Mouse (Mus musculus): ENCODE measurements around the gene Rad54l2. TPM values are rescaled to one million over a fixed set of nuclear protein-coding genes. Genes with fewer than 3 reads are reported as not detected.

Rad54l2 gene
- 4.6 and 5.3 TPM in 2 replicates for polyA plus RNA-seq (2015; fragmentation: Nextera tagmentation; extraction: Ambion mirVana)

GRCm38 (mm10) chr9:106788812-106789321 is at the start of gene Rad54l2:
Rad54l2 (minus strand) TSS chr9:106789194.
- Histone ChIP-seq H3K27me3 (replicated peaks; ENCODE audit: control insufficient read depth, insufficient read depth, low read length) (no peaks in the 10 kb centered on the region), H3K36me3 (ENCODE audit: control insufficient read depth, insufficient read depth, low read length) (no peaks in the 10 kb centered on the region), H3K4me2 (ENCODE audit: low read length) (peak within 1 kb of the TSS; percentile 79), H3K4me3 (ENCODE audit: low read length) (peak within 1 kb of the TSS; percentile 100), H3K27ac (ENCODE audit: low read depth, low read length) (peak within 1 kb of the TSS; percentile 89), H3K4me1 (ENCODE audit: control insufficient read depth, insufficient read depth, low read depth, low read length) (peaks cover 6% of the 10 kb centered on the region), H3K9ac (ENCODE audit: low read depth, low read length) (peak within 1 kb of the TSS; percentile 100), H3K9me3 (ENCODE audit: control insufficient read depth, low read length) (no peaks in the 10 kb centered on the region)
- WGBS, result under 1% methylated on average over 45 of the region's 49 CpGs
- peak; percentile 94 for ATAC-seq

- 4% methylated on average over 32 of the region's 32 CpGs for WGBS
- peak; percentile 67 for ATAC-seq
- H3K9me3 ChIP-seq (ENCODE audit: control insufficient read depth, low read length), result no peaks in the 10 kb centered on the region
- peak overlapping the region; percentile 84 for H3K4me2 ChIP-seq (ENCODE audit: low read length)
- no peaks in the 10 kb centered on the region for H3K27me3 ChIP-seq (replicated peaks; ENCODE audit: control insufficient read depth, insufficient read depth, low read length)
- peak overlapping the region; percentile 92 for H3K27ac ChIP-seq (ENCODE audit: low read depth, low read length)
- no peaks in the 10 kb centered on the region for H3K36me3 ChIP-seq (ENCODE audit: control insufficient read depth, insufficient read depth, low read length)
- peaks cover 6% of the 10 kb centered on the region for H3K4me1 ChIP-seq (ENCODE audit: control insufficient read depth, insufficient read depth, low read depth, low read length)
- H3K4me3 ChIP-seq (ENCODE audit: low read length), result peak overlapping the region; percentile 94
- H3K9ac ChIP-seq (ENCODE audit: low read depth, low read length), result peak overlapping the region; percentile 85
Measured at GRCm38 (mm10) chr9:106822381-106823104, 33.5 kb upstream of the Rad54l2 start.

GRCm38 (mm10) chr9:106821618-106822380 is 32.8 kb upstream of the Rad54l2 start, which contains the start of gene Dcaf1:
Dcaf1 (plus strand) TSS chr9:106821874.
- ATAC-seq, result peak; percentile 99
- no peaks in the 10 kb centered on the region for H3K36me3 ChIP-seq (ENCODE audit: control insufficient read depth, insufficient read depth, low read length)
- WGBS, result under 1% methylated on average over 56 of the region's 71 CpGs
- H3K27ac ChIP-seq (ENCODE audit: low read depth, low read length), result peak within 1 kb of the TSS; percentile 92
- peak within 1 kb of the TSS; percentile 85 for H3K9ac ChIP-seq (ENCODE audit: low read depth, low read length)
- no peaks in the 10 kb centered on the region for H3K9me3 ChIP-seq (ENCODE audit: control insufficient read depth, low read length)
- no peaks in the 10 kb centered on the region for H3K27me3 ChIP-seq (replicated peaks; ENCODE audit: control insufficient read depth, insufficient read depth, low read length)
- H3K4me1 ChIP-seq (ENCODE audit: control insufficient read depth, insufficient read depth, low read depth, low read length), result peaks cover 6% of the 10 kb centered on the region
- H3K4me2 ChIP-seq (ENCODE audit: low read length), result peak within 1 kb of the TSS; percentile 84
- peak within 1 kb of the TSS; percentile 94 for H3K4me3 ChIP-seq (ENCODE audit: low read length)

- no peaks in the 10 kb centered on the region for H3K27me3 ChIP-seq (replicated peaks; ENCODE audit: control insufficient read depth, insufficient read depth, low read length)
- peak overlapping the region; percentile 64 for H3K9ac ChIP-seq (ENCODE audit: low read depth, low read length)
- no peak for ATAC-seq
- H3K36me3 ChIP-seq (ENCODE audit: control insufficient read depth, insufficient read depth, low read length), result no peaks in the 10 kb centered on the region
- no peak overlapping the region for H3K27ac ChIP-seq (ENCODE audit: low read depth, low read length)
- WGBS, result 53% methylated on average over 15 of the region's 15 CpGs
- H3K4me3 ChIP-seq (ENCODE audit: low read length), result peak overlapping the region; percentile 46
- H3K4me2 ChIP-seq (ENCODE audit: low read length), result peak overlapping the region; percentile 56
- peaks cover 6% of the 10 kb centered on the region for H3K4me1 ChIP-seq (ENCODE audit: control insufficient read depth, insufficient read depth, low read depth, low read length)
- no peaks in the 10 kb centered on the region for H3K9me3 ChIP-seq (ENCODE audit: control insufficient read depth, low read length)
Measured at GRCm38 (mm10) chr9:106821050-106821617, 32.1 kb upstream of the Rad54l2 start.

- peaks cover 6% of the 10 kb centered on the region for H3K4me1 ChIP-seq (ENCODE audit: control insufficient read depth, insufficient read depth, low read depth, low read length)
- H3K9me3 ChIP-seq (ENCODE audit: control insufficient read depth, low read length), result no peaks in the 10 kb centered on the region
- ATAC-seq, result no peak
- no peak overlapping the region for H3K9ac ChIP-seq (ENCODE audit: low read depth, low read length)
- H3K27me3 ChIP-seq (replicated peaks; ENCODE audit: control insufficient read depth, insufficient read depth, low read length), result no peaks in the 10 kb centered on the region
- no peaks in the 10 kb centered on the region for H3K36me3 ChIP-seq (ENCODE audit: control insufficient read depth, insufficient read depth, low read length)
- H3K4me3 ChIP-seq (ENCODE audit: low read length), result no peak overlapping the region
- H3K27ac ChIP-seq (ENCODE audit: low read depth, low read length), result no peak overlapping the region
- H3K4me2 ChIP-seq (ENCODE audit: low read length), result no peak overlapping the region
- 91% methylated on average over 1 of the region's 1 CpGs for WGBS
Measured at GRCm38 (mm10) chr9:106819201-106819600, 30.2 kb upstream of the Rad54l2 start.

- ATAC-seq, result no peak
Measured at GRCm38 (mm10) chr9:106818191-106818590, 29.2 kb upstream of the Rad54l2 start.

GRCm38 (mm10) chr9:106806503-106806902 is 17.5 kb upstream of the Rad54l2 start:
- no peaks in the 10 kb centered on the region for H3K27me3 ChIP-seq (replicated peaks; ENCODE audit: control insufficient read depth, insufficient read depth, low read length)
- no peaks in the 10 kb centered on the region for H3K4me1 ChIP-seq (ENCODE audit: control insufficient read depth, insufficient read depth, low read depth, low read length)
- H3K9ac ChIP-seq (ENCODE audit: low read depth, low read length), result no peak overlapping the region
- H3K9me3 ChIP-seq (ENCODE audit: control insufficient read depth, low read length), result peaks cover 12% of the 10 kb centered on the region
- no peak overlapping the region for H3K4me3 ChIP-seq (ENCODE audit: low read length)
- H3K4me2 ChIP-seq (ENCODE audit: low read length), result no peak overlapping the region
- no peak overlapping the region for H3K27ac ChIP-seq (ENCODE audit: low read depth, low read length)
- ATAC-seq, result no peak
- 76% methylated on average over 4 of the region's 4 CpGs for WGBS
- no peaks in the 10 kb centered on the region for H3K36me3 ChIP-seq (ENCODE audit: control insufficient read depth, insufficient read depth, low read length)

More at GRCm38 (mm10) chr9:106818191-106818590, 29.2 kb upstream of the Rad54l2 start:
- H3K4me1 ChIP-seq (ENCODE audit: control insufficient read depth, insufficient read depth, low read depth, low read length), result peaks cover 6% of the 10 kb centered on the region
- no peaks in the 10 kb centered on the region for H3K36me3 ChIP-seq (ENCODE audit: control insufficient read depth, insufficient read depth, low read length)
- H3K9me3 ChIP-seq (ENCODE audit: control insufficient read depth, low read length), result no peaks in the 10 kb centered on the region
- 78% methylated on average over 6 of the region's 6 CpGs for WGBS
- H3K9ac ChIP-seq (ENCODE audit: low read depth, low read length), result no peak overlapping the region
- no peak overlapping the region for H3K4me2 ChIP-seq (ENCODE audit: low read length)
- no peak overlapping the region for H3K4me3 ChIP-seq (ENCODE audit: low read length)
- no peaks in the 10 kb centered on the region for H3K27me3 ChIP-seq (replicated peaks; ENCODE audit: control insufficient read depth, insufficient read depth, low read length)
- H3K27ac ChIP-seq (ENCODE audit: low read depth, low read length), result no peak overlapping the region

- Histone ChIP-seq H3K9me3 (ENCODE audit: control insufficient read depth, low read length) (no peaks in the 10 kb centered on the region), H3K4me3 (ENCODE audit: low read length) (no peak overlapping the region), H3K9ac (ENCODE audit: low read depth, low read length) (no peak overlapping the region), H3K27me3 (replicated peaks; ENCODE audit: control insufficient read depth, insufficient read depth, low read length) (no peaks in the 10 kb centered on the region), H3K4me1 (ENCODE audit: control insufficient read depth, insufficient read depth, low read depth, low read length) (peaks cover 6% of the 10 kb centered on the region), H3K4me2 (ENCODE audit: low read length) (no peak overlapping the region), H3K36me3 (ENCODE audit: control insufficient read depth, insufficient read depth, low read length) (no peaks in the 10 kb centered on the region), H3K27ac (ENCODE audit: low read depth, low read length) (no peak overlapping the region)
- no peak for ATAC-seq
- 73% methylated on average over 6 of the region's 6 CpGs for WGBS
Measured at GRCm38 (mm10) chr9:106790831-106791230, 1.8 kb upstream of the Rad54l2 start.
